Mouse (Mus musculus) kidney, embryonic 15.5 days (tissue): ENCODE data around the gene Raver1. TPM values are rescaled to one million over a fixed set of nuclear protein-coding genes. Genes with fewer than 3 reads are reported as not detected.

ENCODE experiments used
- ATAC-seq: fragments of 200-750 bp; cut with Nextera tagmentation; replicated peaks from 2 replicates; pipeline ENCODE4 v1.8.0; 2017; ENCODE audit warnings: moderate TSS enrichment; ENCODE audit not compliant: low FRiP score
- H3K27ac ChIP-seq: fragments of 300-500 bp; sonication (generic); 2 replicates; pipeline ENCODE4 v1.5.1; 2015; ENCODE audit warnings: mild to moderate bottlenecking, inconsistent platforms
- H3K27me3 ChIP-seq: fragments of 300-500 bp; sonication (generic); 2 replicates; pipeline ENCODE4 v1.6.1; 2015; ENCODE audit warnings: inconsistent platforms
- H3K36me3 ChIP-seq: fragments of 300-500 bp; sonication (generic); 2 replicates; pipeline ENCODE4 v1.6.1; 2015; ENCODE audit warnings: inconsistent platforms
- H3K4me1 ChIP-seq: fragments of 300-500 bp; sonication (generic); 2 replicates; pipeline ENCODE4 v1.6.1; 2015; ENCODE audit warnings: inconsistent platforms
- H3K4me2 ChIP-seq: fragments of 300-500 bp; sonication (generic); 2 replicates; pipeline ENCODE4 v1.6.1; 2015; ENCODE audit warnings: moderate library complexity, mild to moderate bottlenecking, inconsistent platforms
- H3K4me3 ChIP-seq: fragments of 300-500 bp; sonication (generic); replicated peaks from 2 replicates; pipeline ENCODE4 v1.5.1; 2015; ENCODE audit warnings: mild to moderate bottlenecking, inconsistent platforms
- H3K9ac ChIP-seq: fragments of 300-500 bp; sonication (generic); 2 replicates; pipeline ENCODE4 v1.6.1; 2015; ENCODE audit warnings: mild to moderate bottlenecking, inconsistent platforms
- H3K9me3 ChIP-seq: fragments of 300-500 bp; sonication (generic); replicated peaks from 2 replicates; pipeline ENCODE4 v1.6.1; 2016; ENCODE audit warnings: inconsistent platforms
- WGBS: fragments of 180-500 bp; shearing (Covaris S2); methylation state at CpG from one replicate; pipeline ENCODE4 v1.1.7; 2015; ENCODE audit warnings: mixed read lengths; 5-methylcytosine and 5-hydroxymethylcytosine counted together
- polyA plus RNA-seq: library from polyadenylated mRNA; unstranded; fragments of >200 nt; fragmentation: Nextera tagmentation; extraction: Ambion mirVana; gene quantifications from 2 replicates; pipeline ENCODE4 v1.2.1, GENCODE M21; 2015

Gene Raver1
- polyA plus RNA-seq, 1 experiment from 2014 or later, result 76.3 TPM

DNA sequence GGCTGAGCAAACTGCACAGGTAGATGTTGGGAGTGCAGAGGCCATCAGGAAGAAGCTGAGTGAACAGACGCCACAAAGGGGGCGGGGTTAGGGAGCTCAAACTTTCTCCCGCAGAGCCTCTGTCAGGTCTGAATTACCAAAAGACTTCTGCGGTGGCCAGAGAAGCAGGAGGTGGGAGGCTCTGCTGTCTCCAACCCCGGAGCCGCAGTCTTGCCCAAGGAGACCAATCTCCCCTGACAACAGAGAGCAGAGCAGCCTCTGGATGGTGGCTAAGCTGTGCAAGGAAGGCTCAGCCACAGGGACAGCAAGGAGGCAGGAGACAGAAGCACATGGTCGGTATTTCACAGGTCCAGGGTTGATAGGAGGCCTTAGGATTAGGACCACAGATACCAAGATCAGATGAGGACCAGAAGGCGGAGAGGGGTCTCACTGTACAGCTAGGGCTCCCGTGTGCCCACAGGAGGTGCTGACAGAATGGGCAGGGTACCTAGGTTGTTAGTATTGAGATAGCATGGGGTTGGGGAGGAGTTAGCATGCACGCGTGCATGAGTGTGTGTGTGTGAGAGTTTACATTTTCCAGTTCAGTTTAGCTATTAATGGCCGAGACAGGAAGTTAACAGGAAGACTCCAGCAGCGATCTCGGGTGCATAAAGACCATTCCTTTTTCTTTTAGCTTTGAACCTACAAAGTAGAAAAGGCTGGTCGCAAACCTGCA, 8.8 kb upstream of the Raver1 start:
- Histone ChIP-seq H3K9me3 (no peaks in the 10 kb centered on the region), H3K27ac (no peak overlapping the region), H3K4me3 (no peak overlapping the region), H3K9ac (no peak overlapping the region), H3K27me3 (no peaks in the 10 kb centered on the region), H3K4me1 (0 out of 2 replicates have a peak, but pooled peaks cover 5% of the 10 kb centered on the region), H3K4me2 (0 out of 2 replicates have a peak overlapping the region, but pooled peaks have one; percentile 10), H3K36me3 (0 out of 2 replicates have a peak, but pooled peaks cover 8% of the 10 kb centered on the region)
- no peak for ATAC-seq
- WGBS, result 51% methylated on average over 15 of the region's 15 CpGs

DNA sequence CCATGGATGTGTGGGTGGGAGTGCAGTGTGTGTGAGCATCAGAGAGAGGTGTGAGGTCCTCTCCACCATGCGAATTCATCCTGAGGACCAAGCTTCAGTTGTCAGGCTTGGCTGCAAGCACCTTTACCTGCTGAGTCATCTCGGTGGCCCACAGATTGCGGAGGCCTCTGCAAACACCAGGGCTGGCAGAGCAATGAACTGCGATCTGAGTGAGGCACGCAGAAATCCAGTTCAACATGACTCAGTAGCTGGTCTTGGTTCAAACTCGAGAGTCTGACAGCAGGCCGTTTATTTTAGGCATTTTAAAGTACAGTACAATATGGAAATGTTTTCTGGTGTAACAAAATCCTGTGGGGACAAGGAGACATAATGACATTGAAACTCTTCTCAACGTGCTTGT, 6.0 kb upstream of the Raver1 start:
- 0 out of 2 replicates have a peak, but pooled peaks cover 7% of the 10 kb centered on the region for H3K36me3 ChIP-seq
- ATAC-seq, result no peak
- WGBS, result 78% methylated on average over 8 of the region's 8 CpGs
- H3K4me2 ChIP-seq, result no peak overlapping the region
- H3K4me1 ChIP-seq, result no peaks in the 10 kb centered on the region
- H3K9me3 ChIP-seq, result no peaks in the 10 kb centered on the region
- H3K9ac ChIP-seq, result no peak overlapping the region
- H3K27ac ChIP-seq, result no peak overlapping the region
- H3K27me3 ChIP-seq, result no peaks in the 10 kb centered on the region
- H3K4me3 ChIP-seq, result no peak overlapping the region

DNA sequence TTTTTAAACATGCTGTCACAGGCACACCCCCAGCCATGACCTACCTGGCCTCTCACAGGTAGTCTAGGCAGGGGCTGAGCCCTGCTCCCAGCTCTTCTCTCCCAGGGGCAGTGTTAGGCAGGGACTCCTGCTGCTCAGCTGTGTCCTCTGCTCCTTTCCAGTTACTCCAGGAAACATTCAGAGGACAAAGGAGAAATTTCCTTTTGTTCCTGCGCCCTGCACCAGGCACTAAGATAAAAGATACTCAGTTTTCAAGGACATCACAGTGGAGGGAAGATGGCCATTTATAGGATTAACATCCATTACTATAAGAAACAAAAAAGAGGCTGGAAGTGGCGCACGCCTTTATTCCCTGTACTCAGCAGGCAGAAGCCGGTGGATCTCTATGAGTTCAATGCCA, 4.2 kb upstream of the Raver1 start:
- H3K36me3 ChIP-seq, result 0 out of 2 replicates have a peak, but pooled peaks cover 4% of the 10 kb centered on the region
- no peaks in the 10 kb centered on the region for H3K27me3 ChIP-seq
- H3K9ac ChIP-seq, result no peak overlapping the region
- peaks cover 4% of the 10 kb centered on the region for H3K4me1 ChIP-seq
- no peak overlapping the region for H3K27ac ChIP-seq
- no peak for ATAC-seq
- H3K9me3 ChIP-seq, result no peaks in the 10 kb centered on the region
- no peak overlapping the region for H3K4me3 ChIP-seq
- H3K4me2 ChIP-seq, result no peak overlapping the region
- WGBS, result 93% methylated on average over 4 of the region's 4 CpGs

DNA sequence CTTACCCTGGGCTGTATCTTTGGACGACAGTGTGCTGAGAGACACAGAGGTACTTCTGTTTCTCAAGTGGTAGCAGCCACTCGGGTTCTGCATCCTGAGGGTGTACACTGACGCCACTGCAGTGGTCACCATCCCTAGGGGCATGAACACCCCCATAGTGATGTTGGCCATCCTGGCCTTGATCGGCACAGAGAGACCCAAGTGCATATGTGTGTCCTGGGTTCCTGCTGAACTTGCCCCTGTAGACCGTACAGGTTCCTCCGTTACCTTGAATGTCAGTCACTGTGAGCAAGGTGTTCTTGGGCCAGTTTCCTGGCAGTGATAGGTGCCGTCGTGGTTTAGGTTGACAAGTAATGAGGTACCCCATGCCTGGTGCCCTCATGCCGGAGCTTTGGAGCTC, 1.6 kb upstream of the Raver1 start:
- no peak overlapping the region for H3K27ac ChIP-seq
- H3K36me3 ChIP-seq, result peaks cover 23% of the 10 kb centered on the region
- ATAC-seq, result no peak
- H3K4me1 ChIP-seq, result peaks cover 19% of the 10 kb centered on the region
- H3K9ac ChIP-seq, result no peak overlapping the region
- WGBS, result 94% methylated on average over 9 of the region's 9 CpGs
- no peaks in the 10 kb centered on the region for H3K9me3 ChIP-seq
- no peak overlapping the region for H3K4me2 ChIP-seq
- H3K4me3 ChIP-seq, result no peak overlapping the region
- no peaks in the 10 kb centered on the region for H3K27me3 ChIP-seq

DNA sequence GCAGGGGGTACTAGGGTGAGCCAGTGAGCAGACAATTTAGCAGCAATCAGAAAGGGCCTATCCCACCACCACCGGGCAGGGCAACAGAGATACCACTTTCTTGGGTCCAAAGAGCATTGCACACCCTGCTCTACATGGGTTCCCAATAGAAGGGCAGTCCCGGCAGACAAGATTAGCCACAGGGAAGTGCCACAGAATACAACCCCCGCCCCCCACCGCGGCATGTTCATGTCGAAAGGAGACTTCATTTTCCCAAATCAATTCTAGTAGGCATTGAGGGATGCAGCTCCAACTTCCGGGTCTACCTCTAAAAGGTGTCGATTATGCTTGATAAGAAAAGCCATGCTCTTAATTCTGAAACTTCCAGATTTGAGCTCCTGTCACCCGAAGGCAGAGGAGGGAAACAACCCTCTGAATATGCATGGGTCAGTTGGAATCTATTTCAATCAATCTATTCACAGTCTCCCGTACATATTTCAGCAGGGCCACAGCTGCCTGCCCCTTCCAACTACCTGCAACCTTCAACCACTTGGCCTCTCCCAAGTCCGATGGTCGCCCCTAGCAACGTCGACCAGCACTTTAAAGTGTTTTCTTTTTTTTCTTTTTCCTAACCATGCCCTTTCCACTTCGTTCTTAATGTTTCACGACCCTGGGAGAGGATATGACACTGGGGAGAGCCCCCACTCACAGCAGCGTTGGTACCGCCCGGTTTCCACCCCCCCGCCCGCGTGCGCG, 669 bp downstream of the Raver1 start:
- H3K4me3 ChIP-seq, result peak overlapping the region; percentile 85
- WGBS, result 2% methylated on average over 24 of the region's 24 CpGs
- peak overlapping the region; percentile 82 for H3K9ac ChIP-seq
- ATAC-seq, result no peak; the same call in 1 of the 2 replicates
- H3K4me1 ChIP-seq, result peaks cover 19% of the 10 kb centered on the region
- peak overlapping the region; percentile 75 for H3K4me2 ChIP-seq
- H3K36me3 ChIP-seq, result peaks cover 46% of the 10 kb centered on the region
- no peaks in the 10 kb centered on the region for H3K9me3 ChIP-seq
- H3K27me3 ChIP-seq, result no peaks in the 10 kb centered on the region
- peak overlapping the region; percentile 96 for H3K27ac ChIP-seq

DNA sequence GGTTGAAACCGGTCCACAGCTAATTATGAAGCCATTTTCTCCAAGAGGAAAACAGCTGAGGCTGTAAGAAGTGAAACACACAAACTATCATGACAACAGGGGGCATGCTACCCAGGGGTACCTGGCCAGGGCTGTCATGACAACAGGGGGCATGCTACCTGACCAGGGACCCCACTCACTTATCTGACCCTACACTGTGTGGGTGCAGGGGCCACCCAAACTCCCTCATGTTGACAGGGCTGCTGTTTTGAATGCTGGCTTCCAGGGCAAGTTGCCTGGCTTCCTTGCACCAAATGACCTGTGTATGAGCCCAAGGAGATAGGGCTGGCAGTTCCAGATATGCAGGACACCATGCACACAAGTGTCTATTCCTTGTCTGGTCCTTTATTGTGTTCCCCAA, 1.3 kb downstream of the Raver1 start:
- H3K4me2 ChIP-seq, result peak overlapping the region; percentile 75
- peaks cover 19% of the 10 kb centered on the region for H3K4me1 ChIP-seq
- no peaks in the 10 kb centered on the region for H3K9me3 ChIP-seq
- peaks cover 52% of the 10 kb centered on the region for H3K36me3 ChIP-seq
- no peaks in the 10 kb centered on the region for H3K27me3 ChIP-seq
- peak overlapping the region; percentile 82 for H3K9ac ChIP-seq
- no peak overlapping the region for H3K27ac ChIP-seq
- peak overlapping the region; percentile 85 for H3K4me3 ChIP-seq
- ATAC-seq, result no peak
- whole genome bisulfite sequencing, result 91% methylated on average over 1 of the region's 1 CpGs

DNA sequence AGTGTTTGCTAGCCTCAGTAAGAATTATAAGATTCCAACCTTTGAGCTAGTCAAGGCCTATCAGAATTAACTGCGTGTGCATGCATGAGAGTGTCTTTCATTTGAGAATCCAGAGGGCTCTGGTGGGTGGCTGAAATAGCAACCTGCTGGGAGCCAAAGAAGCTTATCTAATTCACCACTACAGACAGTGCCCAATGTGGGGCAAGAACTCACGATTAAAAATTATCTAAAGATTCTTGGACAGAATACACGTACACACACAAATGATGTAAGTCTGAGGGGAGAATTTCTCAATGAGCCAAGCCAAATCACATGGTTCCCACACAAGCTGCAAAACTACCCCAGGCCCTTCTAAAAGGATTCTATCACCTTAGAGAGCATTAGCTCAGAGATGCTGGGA, 8.5 kb downstream of the Raver1 start:
- no peaks in the 10 kb centered on the region for H3K9me3 ChIP-seq
- WGBS, result 89% methylated on average over 3 of the region's 3 CpGs
- H3K36me3 ChIP-seq, result peaks cover 97% of the 10 kb centered on the region
- no peaks in the 10 kb centered on the region for H3K27me3 ChIP-seq
- H3K4me2 ChIP-seq, result no peak overlapping the region
- no peak overlapping the region for H3K4me3 ChIP-seq
- H3K4me1 ChIP-seq, result no peaks in the 10 kb centered on the region
- no peak overlapping the region for H3K9ac ChIP-seq
- ATAC-seq, result no peak
- H3K27ac ChIP-seq, result no peak overlapping the region

DNA sequence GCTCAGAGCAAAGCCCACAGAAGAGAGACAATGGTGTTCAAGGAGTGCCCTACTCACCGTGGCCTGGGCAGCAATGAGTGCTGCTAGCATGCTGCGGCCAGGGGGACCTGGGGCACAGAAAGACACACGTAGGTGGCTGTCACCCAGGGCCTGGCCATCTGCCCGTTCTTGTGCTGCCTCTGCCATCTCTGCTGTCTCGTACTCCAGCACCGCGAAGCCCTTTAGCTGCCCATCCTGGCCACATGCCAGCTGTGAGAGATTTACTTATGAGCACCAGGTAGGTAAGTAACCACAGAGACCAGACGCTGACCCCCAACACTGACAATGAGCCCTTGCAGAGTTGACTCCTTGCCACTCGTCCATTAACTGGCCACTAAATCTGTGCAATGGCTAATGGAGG, 10.7 kb downstream of the Raver1 start:
- ATAC-seq, result no peak
- Histone ChIP-seq H3K4me3 (no peak overlapping the region), H3K27me3 (no peaks in the 10 kb centered on the region), H3K27ac (no peak overlapping the region), H3K4me2 (no peak overlapping the region), H3K9ac (no peak overlapping the region), H3K9me3 (no peaks in the 10 kb centered on the region), H3K4me1 (no peaks in the 10 kb centered on the region), H3K36me3 (peaks cover 97% of the 10 kb centered on the region)
- WGBS, result 88% methylated on average over 9 of the region's 9 CpGs

DNA sequence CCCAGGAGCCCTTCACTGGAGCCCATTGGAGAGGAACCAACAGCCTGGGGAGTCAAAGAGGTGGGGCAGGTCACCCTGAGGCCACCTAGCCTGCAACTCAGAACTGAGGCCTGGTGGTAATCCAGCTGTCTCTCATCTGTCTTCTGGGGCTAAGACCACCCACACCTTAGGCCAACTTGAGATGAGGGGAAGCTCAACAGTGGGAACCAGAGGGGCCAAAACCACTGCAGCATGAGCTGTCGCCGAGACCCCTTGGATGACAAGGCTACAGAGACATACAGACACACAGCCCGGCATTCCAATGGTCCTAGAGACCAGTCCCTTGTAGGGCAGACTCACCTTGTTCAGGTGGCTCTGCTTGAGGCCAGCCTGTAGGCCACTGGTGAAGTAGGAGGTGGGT, 16.2 kb downstream of the Raver1 start:
- no peak for ATAC-seq
- 93% methylated on average over 3 of the region's 3 CpGs for WGBS
- no peaks in the 10 kb centered on the region for H3K9me3 ChIP-seq
- H3K27ac ChIP-seq, result no peak overlapping the region
- no peaks in the 10 kb centered on the region for H3K27me3 ChIP-seq
- H3K4me2 ChIP-seq, result no peak overlapping the region
- H3K4me3 ChIP-seq, result no peak overlapping the region
- H3K9ac ChIP-seq, result no peak overlapping the region
- peaks cover 77% of the 10 kb centered on the region for H3K36me3 ChIP-seq
- peaks cover 18% of the 10 kb centered on the region for H3K4me1 ChIP-seq

DNA sequence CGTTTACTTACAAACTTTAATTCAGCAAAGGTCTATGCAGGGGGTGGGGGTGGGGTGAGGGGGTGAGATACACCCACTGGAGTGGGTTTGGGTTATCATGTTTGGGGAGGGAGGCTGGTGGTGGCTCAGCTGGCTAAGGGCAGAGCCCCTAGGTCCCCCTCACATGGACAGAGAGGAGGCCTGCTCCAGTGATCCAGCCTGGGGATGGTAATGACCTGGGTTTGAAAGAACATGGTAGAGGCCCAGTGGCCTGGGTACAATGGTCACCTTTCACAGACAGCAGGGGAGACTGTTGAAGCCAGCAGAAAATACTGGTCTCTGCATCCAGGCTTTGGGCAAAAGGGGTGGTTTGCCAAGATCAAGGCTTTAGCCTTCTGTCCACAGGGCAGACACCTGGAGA, 17.6 kb downstream of the Raver1 start:
- peaks cover 18% of the 10 kb centered on the region for H3K4me1 ChIP-seq
- 0 out of 2 replicates have a peak overlapping the region, but pooled peaks have one; percentile 80 for H3K27ac ChIP-seq
- ATAC-seq, result no peak
- H3K27me3 ChIP-seq, result no peaks in the 10 kb centered on the region
- no peak overlapping the region for H3K4me3 ChIP-seq
- 80% methylated on average over 1 of the region's 1 CpGs for WGBS
- H3K36me3 ChIP-seq, result peaks cover 74% of the 10 kb centered on the region
- no peak overlapping the region for H3K9ac ChIP-seq
- no peaks in the 10 kb centered on the region for H3K9me3 ChIP-seq
- no peak overlapping the region for H3K4me2 ChIP-seq

DNA sequence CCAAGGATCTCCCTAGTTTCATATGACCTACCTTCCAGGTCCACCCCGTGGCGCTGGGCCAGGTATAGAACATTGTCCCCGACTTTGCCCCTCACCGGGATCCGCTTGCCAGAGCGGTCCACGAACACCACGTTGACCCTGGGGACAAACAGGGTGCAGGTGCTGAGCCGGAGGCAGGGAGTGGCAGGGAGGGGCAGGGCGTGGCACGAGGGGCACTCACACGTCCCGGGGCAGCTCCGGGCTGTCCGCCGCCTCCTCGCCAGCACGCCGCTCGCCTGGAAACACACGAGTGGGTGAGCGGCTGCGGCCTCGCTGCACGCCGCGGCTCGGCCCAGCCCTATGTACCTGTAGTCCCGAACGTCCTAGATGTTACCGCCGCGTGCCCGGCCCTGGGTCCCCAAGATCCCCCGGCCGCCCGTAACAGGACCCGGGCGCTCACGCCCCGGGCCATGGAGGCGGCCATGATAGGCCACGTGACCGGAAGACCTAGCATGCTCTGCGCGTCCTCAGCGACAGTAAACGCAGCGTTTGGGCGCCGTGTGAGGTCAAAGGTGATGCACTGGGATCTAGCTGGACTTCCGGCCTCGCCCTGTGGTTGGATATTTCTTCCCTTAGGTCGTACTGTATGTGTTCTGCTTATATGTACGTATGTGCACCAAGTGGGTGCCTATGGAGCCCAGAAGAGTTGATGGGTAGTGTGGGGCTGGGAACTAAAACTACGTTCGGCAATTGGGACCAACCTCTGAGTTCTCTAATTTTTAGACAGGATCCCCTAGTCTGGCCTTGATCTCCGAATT, 18.6 kb downstream of the Raver1 start, which contains the start of the genes Gm49373 and Fdx1l:
Gene Gm49373 (minus strand): TSS at position 53 of the 797 bp plus-strand sequence.
Gene Fdx1l (minus strand): TSS at position 571 of the 797 bp plus-strand sequence.
- peak within 1 kb of the TSS; percentile 87 for H3K4me2 ChIP-seq
- H3K4me3 ChIP-seq, result peak within 1 kb of the TSS; percentile 95
- WGBS, result 2% methylated on average over 58 of the region's 58 CpGs
- peak within 1 kb of the TSS; percentile 89 for H3K9ac ChIP-seq
- no peaks in the 10 kb centered on the region for H3K9me3 ChIP-seq
- peaks cover 69% of the 10 kb centered on the region for H3K36me3 ChIP-seq
- H3K27ac ChIP-seq, result peak within 1 kb of the TSS; percentile 80
- no peaks in the 10 kb centered on the region for H3K27me3 ChIP-seq
- ATAC-seq, result peak; percentile 94
- H3K4me1 ChIP-seq, result peaks cover 18% of the 10 kb centered on the region
